Mouse (Mus musculus): ENCODE results near the gene Gm9733.
A peak's percentile ranks its signal among the peaks of the same experiment; 100 is the strongest.
"Not testable (repeated sequence)": the region's sequence is repeated elsewhere in the genome, so short reads cannot be mapped to it uniquely, and the experiment has no call there.

Gene Gm9733

DNA sequence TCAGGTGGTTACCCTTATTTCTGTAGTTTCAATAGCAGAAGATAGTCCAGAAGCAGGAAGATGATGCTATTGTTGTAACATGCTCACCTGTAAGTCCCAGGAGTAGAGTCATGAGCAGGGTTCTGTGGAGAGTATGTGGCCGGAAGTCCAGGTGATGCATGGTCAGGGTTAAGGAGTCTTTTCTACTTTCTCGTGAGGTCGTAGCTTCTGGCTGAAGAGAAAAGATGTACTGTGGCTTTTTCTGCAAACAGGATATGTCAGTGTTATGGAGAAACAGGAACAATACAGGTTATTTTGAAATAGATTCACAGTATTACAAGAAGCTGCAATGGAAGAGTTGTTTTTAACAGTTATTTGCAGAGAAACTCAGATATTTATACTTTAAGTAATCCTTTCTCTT, at the start of gene Gm9733:
TSS of gene Gm9733 (minus strand) at position 240 of the 400 bp plus-strand sequence.
- DNase-seq = peak; percentile 77

DNA sequence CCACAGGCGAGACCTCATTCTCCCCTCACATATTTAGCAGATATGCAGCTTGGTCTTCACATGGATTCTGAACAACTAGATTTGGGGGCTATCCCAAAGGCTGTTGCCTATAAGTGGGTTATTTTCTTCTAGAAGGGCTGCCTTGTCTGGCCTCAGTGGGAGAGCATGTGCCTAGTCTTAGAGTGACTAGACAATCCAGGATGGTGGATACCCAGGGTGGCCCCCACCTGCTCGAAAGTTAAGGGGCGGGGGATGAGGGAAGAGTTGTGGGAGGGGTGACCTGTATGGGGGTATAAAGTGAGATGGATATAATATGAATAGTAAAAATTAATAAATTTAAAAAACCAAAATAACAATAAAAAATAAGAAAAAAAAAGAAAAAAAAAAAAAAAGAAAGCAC, 23.6 kb upstream of the Gm9733 start:
- DNase-seq = peak; percentile 84

DNA sequence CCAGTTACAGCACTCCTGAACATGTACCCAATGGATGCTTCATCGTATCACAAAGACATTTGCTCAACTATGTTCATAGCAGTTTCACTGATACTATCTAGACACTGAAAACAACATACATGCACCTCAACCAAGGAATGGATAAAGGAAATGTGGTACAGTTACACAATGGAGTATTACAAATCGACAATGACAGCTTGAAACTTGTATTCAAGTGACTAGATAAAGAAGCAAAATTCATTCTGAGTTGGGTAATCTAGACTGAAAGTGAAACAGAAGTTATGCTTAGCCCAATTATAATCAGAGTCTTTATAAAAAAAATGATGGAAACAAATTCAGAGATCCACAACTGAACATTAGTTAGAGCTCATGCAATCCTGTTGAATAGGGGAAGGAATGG, 18.2 kb upstream of the Gm9733 start:
- DNase-seq = not testable (repeated sequence)

DNA sequence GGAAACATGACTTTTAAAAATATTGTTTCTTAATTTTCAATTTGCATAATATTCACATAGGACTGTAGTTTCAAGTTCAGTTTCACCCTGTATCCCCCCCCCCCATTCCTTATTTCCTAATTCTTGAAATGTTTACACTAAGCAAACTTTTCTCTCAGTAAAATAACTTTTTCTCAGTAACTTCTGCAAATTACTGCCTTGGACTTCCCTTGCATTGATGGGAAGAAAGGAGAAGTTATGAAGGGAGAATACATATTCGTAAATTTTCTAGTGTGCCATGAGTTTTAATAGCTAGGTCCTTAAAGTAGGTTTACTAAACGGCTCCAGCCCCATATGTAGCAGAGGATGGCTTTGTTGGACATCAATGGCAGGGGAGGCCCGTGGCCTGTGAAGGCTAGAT, 13.5 kb upstream of the Gm9733 start:
- DNase-seq = not testable (repeated sequence)

GRCm38 (mm10) chr3:15340287-15340686, 8.2 kb upstream of the Gm9733 start:
- no peak for DNase-seq

DNA sequence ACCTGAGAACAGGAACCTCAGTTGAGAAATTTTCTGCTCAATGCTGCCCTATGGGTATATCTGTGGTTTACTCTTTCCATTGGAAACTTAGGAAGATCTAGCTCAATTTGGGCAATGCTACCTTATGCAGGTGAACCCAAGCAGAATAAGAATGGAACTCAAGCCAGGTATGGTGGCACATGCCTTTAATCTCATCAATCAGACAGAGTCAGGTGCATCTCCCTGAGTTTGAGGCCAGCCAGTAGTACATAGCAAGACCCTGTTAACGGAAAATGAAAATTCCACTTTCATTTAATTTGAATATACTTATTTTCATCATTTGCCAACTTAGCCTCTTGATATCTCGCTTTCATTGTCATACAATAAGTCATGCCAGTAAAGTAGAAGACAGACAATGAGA, 2.1 kb upstream of the Gm9733 start:
- no peak for DNase-seq

GRCm38 (mm10) chr3:15331545-15331944, 557 bp downstream of the Gm9733 start:
- DNase-seq = peak; percentile 76

DNA sequence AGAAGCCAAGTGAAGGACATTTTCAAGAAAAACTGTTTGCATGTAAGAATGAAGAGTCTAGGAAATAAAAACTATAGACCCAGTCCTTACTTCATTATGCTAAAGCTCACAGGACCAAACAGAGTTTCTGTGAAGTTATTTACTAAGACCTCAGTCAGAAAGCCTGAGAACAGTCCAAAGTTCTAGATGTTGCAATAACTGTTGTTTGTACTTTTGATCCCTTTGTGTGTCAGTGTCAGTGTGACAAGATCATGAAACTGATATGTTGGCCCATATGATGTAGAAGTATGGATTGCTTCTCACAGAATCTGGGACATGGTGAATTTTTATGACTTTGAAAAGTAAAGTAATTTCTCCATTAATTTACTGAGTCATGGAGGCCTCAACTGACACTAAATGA, 2.6 kb downstream of the Gm9733 start:
- no peak for DNase-seq

DNA sequence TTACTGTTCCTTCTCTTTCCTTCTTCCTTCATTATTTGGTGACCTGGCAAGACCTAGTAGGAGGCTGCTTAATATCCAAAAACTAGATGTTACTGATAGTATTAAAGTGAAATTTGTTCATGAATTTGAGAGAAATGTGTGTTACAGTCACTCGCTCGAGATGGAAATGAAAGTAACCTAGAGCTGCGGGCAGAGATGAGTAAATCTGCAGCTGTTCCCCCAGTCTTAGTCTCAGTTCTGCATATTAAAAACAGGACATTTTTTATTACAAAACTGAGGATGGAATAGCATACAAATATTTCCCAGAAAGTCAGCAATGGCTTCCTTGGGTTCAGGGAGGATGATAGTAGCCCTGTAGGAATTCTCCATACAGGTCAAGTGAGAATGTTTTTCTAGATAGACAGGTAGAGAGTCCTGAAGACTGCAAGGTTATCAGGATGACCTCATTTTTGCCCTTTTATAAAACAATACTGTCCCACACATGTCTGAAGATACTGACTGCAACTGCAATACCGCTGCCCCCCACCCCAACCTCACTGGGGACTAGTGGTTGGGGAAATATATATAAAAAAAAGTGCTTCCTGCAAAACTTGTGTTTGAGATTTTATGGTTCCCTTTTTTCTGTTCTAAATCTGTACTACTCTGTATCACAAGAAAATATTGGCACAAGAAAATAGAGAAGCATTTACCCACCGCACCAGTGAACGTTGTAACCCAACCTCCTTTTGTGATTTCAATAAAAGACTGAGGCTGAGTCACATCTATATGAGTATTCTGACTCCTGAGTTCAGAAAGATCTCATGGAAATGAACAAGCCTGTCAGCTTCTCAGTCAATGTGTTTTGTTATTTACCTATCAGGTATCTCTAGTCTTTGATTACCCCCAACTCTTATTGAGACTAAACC, 47.4 kb downstream of the Gm9733 start:
- no peak for DNase-seq

DNA sequence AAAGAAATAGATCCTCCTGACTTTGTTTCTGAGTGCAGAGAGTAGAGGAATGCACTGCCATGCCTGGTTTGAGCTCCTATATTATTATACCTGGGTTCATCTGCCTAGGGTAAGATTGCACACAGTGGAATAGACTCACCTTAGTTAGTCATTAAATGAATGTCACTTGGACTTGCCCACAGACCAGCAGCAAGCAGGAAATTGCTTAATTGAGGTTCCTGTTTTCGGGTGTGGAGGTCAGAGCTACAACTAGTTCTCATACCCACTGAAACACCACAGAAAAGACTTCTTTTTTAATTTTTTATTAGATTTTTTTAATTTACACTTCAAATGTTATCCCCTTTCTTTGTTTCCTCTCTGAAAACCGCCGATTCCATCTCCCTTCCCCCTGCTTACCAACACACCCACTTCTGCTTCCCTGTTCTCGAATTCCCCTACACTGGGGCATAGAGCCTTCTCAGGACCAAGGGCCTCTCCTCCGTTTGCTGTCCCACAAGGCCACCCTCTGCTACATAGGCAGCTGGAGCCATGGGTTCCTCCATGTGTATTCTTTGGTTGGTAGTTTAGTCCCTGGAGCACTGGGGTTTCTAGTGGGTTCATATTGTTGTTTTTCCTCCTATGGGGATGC, 56.1 kb downstream of the Gm9733 start:
- DNase-seq = peak; percentile 91

- DNase-seq = no peak
Observed at GRCm38 (mm10) chr3:15264450-15264849, 67.7 kb downstream of the Gm9733 start.

DNA sequence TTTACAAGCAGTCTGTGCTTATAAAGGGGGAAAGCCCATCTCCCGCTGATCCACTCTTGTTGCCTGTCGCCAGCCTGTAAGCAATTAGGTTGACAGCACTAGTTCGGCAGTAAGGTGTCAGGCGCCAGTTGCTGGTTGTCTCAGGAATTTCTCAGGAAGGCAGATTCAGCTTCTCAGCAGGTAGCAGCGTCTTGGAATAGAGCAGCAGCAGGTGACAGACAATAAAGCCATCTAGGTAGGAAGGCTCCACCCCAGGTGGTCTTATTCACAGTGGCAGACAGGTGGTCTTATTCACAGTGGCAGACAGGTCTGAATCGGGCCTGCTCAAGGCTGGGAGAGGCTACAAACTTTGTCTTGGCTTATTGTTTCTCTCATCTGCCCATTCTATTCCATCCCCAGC, 76.4 kb downstream of the Gm9733 start:
- DNase-seq = no peak
